Mouse (Mus musculus) brain, embryonic 18.5 days (tissue): Measurements from ENCODE around the gene Pnpo.

Experiments
- DNase-seq: peaks from one replicate; pipeline ENCODE4 v3.0.0-alpha.2; 2012; ENCODE audit warnings: low read depth, low spot score

The Pnpo gene

DNA sequence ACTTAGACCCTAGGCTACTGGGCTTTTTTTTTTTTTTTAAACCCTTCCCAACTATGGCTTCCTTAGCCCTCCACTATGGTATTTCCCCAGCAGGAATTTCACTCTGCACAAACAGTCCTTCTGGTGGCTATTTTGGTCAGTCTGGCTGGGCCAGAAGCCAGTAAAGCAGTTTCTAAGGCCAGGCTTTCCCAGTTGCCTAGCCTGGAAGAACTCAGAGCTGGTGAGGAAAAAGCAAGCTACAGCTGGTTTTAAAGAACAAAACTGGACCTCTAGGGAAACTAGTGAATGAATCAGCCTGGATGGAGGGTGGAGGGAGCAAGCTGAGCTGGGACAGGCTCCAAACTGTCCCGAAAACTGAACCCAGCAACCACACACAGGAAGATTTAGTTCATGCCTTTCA lies 26.0 kb upstream of the Pnpo start:
- DNase-seq = no peak

DNA sequence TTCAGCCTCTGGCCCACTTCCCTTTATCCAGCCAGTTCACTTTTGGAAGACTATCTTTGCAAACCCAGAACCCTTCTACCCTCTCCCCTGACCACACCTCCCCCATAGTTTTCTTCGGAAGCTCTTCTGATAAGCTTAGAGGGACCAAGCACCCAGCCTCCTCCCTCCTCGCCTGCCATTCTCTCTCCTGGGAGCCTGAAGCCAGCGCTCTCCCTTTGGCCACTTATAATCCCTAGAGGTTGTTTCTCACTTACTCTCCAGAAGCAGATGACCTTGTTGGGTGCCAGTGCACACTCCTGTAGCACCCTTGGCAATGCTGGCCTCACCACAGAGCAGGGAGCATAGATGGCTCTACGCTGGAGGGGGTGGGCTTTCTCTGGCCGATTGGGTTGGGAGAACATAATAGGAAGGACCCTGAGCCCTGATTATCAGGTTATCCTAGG lies 25.5 kb upstream of the Pnpo start:
- no peak for DNase-seq

DNA sequence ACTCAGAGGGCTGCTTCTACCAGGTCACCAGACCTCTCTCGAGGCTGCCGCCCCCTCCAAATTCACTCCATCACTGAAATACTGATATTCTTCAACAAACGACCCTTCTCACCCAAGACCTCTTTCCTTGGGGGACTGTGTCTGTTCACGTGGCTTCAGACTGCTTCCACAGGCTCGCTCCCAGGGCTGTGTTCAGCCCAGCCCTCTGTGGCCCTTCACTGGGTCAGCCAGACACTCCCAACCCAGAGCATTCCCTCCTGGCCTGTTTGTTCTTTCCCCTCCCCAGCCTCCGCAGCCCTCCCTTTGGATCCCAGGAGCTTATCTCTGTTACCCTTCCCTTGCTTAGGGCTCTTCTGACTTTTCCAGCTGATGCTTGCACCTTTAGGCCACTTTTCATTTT lies 24.7 kb upstream of the Pnpo start:
- DNase-seq = no peak

GRCm38 (mm10) chr11:96967544-96968269 lies 23.9 kb upstream of the Pnpo start:
- DNase-seq = no peak

GRCm38 (mm10) chr11:96966914-96967543 lies 23.2 kb upstream of the Pnpo start:
- DNase-seq = no peak

DNA sequence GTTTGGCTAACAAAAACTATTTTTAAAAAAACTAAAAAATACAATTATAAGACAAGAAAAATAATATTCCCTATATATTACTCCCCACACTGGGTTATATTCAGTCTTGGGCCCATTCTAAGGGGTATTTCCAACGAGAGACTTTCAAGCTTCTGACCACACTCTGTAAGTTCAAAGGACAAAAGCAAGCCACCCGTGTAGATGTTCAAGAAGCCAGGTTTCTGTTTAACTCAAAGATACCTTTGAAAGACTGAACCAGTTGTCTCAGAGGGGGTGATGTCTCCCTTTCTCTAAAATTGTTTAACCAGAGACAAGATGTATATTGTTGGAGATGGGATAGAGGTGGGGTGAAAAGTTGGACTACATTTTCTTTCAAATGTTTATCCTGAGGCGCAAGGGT lies 22.4 kb upstream of the Pnpo start:
- DNase-seq = no peak

DNA sequence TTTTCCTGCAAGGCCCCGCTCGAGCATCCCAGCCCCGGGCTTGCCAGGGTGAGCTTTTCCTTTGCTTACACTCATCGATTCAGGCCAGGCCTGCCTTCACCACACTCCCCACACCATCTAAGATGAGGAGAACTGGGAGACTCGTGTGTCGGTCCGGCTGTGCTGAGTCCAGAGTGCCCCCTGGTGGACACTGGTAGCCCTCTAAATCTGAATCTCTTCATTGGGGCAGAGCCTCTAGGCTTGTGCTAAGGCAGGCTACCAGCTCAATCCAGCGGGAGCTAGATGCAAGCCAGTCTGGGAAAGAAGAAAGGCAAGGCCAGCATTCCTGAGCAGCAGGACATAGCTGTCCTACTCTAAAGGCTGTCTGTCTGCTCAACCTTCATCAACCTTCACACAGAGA lies 19.8 kb upstream of the Pnpo start:
- DNase-seq = no peak

DNA sequence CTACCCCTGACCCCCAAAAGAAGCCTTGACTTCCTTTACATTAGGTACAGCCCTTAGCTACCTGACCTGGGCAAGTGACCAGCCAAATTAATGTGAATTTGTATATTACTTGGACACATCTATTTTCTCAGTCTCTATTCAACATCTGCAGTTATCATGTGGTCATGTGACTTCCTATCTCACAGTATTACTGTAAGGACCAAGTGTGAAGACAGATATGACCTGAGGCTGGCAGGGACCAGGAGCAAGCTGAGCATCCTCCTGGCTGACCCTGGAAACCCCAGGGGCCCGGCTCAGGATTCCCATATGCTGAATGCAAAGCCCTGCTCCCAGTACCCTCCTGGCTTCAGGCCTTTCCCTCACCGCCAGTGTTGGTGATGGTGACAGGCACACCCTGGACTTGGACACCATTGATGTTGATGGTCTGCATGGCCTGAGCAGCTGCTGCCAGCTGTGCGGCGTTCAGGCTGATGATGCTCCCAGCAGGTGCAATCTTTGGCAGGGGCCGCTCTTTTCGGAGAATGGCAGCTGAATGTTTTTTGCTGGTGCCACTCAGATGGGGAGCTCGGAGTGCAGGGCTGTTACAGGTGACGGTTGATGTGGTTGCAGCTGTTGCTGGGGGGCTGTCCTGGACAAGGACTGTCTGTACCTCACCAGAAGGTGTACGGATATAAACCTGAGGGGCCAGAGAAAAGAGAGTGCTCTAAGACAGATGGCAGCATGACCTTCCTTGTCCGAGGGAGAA lies 13.4 kb upstream of the Pnpo start:
- no peak for DNase-seq

DNA sequence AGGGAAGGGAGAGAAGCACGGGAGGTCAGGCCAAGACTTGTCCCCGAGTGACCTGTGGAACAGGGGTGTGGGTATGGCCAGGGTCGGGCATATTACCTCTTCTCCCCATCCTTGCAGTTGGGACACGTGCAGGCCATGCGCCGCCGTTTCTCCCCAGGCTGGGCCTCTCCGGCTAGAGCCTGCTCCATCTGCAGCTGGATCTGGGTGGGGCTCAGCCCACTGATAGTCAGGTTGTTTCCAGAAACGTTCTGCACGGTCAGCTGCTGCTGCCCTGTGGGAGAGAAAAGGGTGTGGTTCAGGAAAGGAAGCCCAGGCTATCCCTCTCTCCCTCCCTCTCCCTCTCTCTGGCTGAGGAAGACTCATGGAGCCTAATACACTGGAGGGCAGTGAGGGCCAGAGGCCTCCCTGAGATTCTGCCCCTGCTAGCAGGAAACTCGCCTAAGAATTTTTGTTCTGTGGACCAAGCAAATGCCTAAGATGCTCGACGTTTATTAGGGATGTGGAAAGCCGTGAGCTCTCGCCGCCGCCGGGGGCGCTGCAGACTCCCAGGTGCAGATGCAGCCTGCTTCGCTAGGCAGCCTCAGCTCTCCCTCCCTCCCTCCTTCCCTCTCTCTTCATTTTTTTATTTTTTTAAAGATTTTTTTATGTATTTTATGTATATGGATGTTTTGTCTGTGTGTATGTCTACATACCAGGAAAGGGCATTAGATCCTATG lies 12.4 kb upstream of the Pnpo start:
- no peak for DNase-seq

- DNase-seq = no peak
Measured at GRCm38 (mm10) chr11:96955094-96955493, 11.3 kb upstream of the Pnpo start.

GRCm38 (mm10) chr11:96952896-96953295 lies 9.1 kb upstream of the Pnpo start:
- no peak for DNase-seq

GRCm38 (mm10) chr11:96952426-96952825 lies 8.6 kb upstream of the Pnpo start:
- no peak for DNase-seq

- DNase-seq = no peak
Measured at GRCm38 (mm10) chr11:96950767-96951166, 7.0 kb upstream of the Pnpo start.

DNA sequence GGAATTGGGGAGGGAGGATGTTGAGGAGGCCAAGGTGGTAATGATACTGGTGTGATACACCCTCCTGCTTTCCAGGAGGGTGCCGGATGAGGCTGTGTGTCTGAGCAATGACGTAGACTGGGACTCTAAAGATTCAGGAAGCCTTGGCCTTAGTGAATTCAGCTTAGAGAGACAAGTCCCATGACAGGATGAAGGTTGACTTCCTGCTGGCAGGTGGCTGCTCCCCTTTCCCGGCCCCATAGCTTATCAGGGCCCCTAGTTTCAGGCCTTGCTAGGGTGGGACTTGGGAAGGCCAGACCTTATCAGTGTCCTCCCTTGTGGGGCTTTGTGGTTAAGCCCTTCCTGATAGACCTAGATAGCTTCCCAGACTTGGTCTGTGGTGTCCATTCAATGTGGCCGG lies 4.1 kb upstream of the Pnpo start:
- DNase-seq = no peak

GRCm38 (mm10) chr11:96946498-96946897 lies 2.7 kb upstream of the Pnpo start:
- DNase-seq = no peak

- DNase-seq = no peak
Measured at GRCm38 (mm10) chr11:96944844-96945580, 1.2 kb upstream of the Pnpo start.

GRCm38 (mm10) chr11:96941989-96942590 lies 1.7 kb downstream of the Pnpo start:
- DNase-seq = no peak

DNA sequence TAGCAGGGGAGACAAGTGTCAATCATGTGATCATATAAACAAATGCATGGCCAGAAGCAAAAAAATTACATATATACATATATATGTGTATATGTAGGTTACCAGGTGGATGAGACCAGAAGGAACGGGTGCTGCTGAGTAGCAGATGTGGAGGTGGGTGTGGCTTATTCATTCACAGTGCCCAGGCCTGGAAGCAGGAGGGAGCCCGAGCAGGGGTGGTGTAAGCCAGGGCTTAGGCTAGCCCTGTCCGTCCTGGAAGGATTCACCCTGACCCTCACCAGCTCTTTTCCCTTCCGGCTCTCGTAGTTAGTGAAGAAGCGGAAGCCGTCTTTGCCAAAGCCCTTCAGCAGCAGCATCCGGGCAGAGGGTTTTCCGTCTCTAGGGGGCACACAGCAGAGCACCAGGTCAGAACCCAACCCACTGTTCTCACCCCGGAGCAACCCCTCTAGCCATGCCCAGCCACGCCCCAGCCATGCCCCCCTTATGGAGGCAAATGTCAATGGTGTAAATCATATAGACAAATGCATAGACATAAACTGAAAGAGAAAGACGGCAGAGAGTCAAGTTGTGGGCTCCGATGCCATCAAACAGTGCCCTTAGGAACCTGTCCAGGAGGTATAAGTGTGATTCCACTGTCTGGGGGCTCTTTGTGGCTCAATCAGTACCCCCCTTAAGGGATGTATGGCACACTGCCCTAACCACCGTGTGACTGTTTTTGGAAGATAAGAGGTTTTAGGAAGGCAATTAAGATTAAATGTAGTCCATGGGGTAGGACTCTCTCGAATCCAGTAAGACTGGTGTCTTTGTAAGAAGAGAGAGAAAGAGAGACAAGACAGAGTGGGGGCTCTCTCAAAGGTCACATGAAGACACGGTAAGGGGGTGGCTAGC lies 3.0 kb downstream of the Pnpo start:
- DNase-seq = no peak

DNA sequence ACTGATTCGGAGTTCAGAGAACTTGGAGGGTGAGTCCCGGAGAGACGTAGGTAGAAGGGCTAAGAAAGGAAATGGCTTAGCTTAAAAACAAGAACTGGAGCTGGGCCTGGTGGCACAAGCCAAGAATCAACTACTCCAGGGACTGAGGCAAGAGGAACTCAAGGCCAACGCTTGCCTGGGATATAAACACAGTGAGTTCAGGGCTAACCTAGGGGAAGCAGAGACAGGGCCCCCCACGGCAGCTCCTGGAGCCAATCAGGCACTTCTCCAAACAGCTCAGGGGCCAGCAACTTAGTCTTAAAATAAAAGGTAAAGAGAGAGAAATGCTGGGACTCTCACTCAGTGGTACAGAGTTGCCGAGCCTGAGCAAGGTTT lies 5.4 kb downstream of the Pnpo start:
- no peak for DNase-seq
